Mouse (Mus musculus): ENCODE data around the gene Dusp15. TPM values are rescaled to one million over a fixed set of nuclear protein-coding genes. Genes with fewer than 3 reads are reported as not detected.

Dusp15 gene
- not detected for polyA plus RNA-seq (2014; fragmentation: Illumina TruSeq; extraction: RNeasy Lipid Tissue Mini Kit (QIAGEN cat#74804); ENCODE audit: low read depth, low replicate concordance)

DNA sequence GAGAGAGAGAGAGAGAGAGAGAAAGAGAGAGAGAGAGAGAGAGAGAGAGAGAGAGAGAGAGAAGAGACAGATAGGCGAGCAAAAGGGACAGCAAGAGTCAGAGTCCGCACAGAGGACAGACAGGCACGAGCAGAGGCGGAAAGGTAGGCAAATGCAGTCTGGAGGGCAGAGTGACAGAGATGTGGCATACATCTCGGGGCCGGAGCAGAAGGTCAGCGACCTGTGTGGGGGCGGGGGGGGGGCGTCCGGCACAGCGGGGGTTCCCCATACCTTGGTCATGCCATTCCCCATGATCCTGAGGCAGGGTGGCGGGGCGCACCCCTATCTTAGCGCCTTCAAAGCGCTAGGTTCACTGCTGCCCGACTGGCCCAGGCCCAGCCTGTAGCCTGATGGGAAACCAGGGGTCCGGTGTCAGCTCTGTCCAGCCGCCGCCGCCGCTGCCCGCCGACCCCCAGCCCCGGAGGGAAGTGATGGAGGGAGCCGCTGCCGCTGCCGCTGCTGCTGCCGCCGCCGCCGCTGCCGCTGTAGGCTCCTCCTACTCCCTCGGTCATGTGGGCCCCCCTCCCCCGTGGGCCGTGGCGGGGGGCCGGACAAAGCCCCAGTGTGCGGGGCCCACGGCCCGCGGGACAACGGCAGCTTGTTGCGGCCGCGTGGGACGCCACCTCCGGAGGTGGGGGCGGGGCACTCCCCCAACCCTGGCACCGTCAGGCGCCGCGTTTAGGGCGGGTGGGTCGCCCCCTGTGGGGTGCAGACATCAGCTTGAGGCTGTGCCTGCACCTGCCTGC, at the start of gene Dusp15:
Gene Dusp15 (minus strand): TSS at position 634 of the 785 bp plus-strand sequence.

DNA sequence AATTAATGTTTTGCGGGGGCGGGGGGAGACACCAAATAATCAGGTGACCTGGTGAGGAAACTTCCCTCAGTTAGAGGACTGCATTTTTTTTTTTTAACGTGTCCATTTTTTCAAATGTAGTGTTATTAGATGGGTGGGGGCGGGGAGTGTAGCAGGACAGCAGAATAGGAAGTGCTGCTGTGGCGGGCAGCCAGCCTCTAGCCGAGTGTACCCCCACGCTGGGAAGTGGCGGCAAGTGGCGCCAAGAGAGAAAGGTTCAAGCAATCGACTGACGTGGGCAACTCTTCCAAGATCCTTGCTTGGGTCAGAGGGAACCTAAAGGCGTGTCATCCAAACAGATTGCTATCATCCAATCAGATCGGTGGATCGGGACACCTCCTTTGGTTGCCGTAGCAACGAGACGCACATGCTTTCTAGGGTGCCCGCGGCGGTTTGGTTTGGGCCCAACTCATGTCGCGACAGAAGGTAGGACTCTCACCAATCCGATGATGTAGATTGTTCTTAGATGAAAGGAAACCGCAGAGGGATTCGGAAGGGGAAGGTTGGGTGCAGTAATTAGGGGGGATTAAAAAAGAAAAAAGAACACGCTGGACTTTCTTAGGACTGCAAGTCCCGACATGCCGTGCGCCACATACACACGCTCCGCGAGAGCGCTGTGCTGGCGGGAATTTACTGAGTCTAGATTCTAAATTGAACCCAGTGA, 10.7 kb upstream of the Dusp15 start, which contains the start of gene Ttll9:
Gene Ttll9 (plus strand): TSS at position 395 of the 703 bp plus-strand sequence.

DNA sequence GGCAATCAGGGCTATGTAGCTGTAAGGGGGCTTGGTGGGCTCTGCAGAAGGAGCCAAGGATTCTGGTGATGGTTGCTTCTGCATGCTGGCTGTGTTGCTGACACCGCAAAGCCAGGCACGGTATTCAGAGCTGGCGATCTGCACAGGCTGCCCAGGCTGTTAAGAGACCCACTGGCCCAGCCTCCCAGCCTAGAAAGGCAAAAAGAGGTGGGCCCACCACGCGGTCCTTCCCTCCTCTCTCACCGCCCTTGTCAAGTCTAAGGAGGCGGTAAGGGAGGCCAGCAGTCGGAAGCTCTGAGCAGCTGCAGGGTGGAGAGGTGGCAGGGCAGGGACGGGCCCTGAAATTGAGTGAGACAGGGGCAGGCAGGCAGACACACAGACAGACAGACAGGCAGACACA, 18.4 kb downstream of the Dusp15 start, which contains the start of gene Foxs1:
Gene Foxs1 (minus strand): TSS at position 161 of the 400 bp plus-strand sequence.

DNA sequence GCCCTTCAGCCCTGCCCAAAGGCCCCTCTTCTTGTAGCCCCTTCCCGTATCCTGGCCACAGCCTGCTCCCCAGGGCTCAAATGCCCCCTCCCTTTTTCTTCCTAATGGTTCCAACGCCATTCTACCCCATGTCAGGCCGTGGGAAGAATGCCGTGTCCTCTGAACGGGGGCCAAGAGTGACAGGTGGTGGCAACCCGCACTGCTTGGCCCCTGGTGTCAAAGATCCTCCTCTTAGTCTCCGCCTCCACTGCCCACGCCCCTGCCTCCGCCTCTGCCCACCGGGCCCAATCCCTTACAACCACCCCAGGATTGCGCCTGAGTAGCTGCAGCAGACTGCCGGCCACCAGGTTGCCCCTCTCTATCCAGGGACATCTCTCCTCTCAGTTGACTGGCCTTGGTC, 40.5 kb downstream of the Dusp15 start, which contains the start of gene Mylk2:
Gene Mylk2 (plus strand): TSS at position 322 of the 400 bp plus-strand sequence.

Other genes with a start within 250 kb of the Dusp15 start
- 111 TPM for gene Id1, start 215.4 kb downstream of the Dusp15 start, polyA plus RNA-seq (2014; fragmentation: Illumina TruSeq; extraction: RNeasy Lipid Tissue Mini Kit (QIAGEN cat#74804); ENCODE audit: low read depth, low replicate concordance)
- not detected for gene Cox4i2, start 197.5 kb downstream of the Dusp15 start, polyA plus RNA-seq (2014; fragmentation: Illumina TruSeq; extraction: RNeasy Lipid Tissue Mini Kit (QIAGEN cat#74804); ENCODE audit: low read depth, low replicate concordance)
- gene Bcl2l1, start 120.0 kb downstream of the Dusp15 start, polyA plus RNA-seq (2014; fragmentation: Illumina TruSeq; extraction: RNeasy Lipid Tissue Mini Kit (QIAGEN cat#74804); ENCODE audit: low read depth, low replicate concordance), result 19.0 TPM
- 13.4 TPM for gene Tpx2, start 103.7 kb downstream of the Dusp15 start, polyA plus RNA-seq (2014; fragmentation: Illumina TruSeq; extraction: RNeasy Lipid Tissue Mini Kit (QIAGEN cat#74804); ENCODE audit: low read depth, low replicate concordance)
- gene Mylk2, start 40.3 kb downstream of the Dusp15 start, polyA plus RNA-seq (2014; fragmentation: Illumina TruSeq; extraction: RNeasy Lipid Tissue Mini Kit (QIAGEN cat#74804); ENCODE audit: low read depth, low replicate concordance), result not detected
- not detected for gene Foxs1, start 18.5 kb downstream of the Dusp15 start, polyA plus RNA-seq (2014; fragmentation: Illumina TruSeq; extraction: RNeasy Lipid Tissue Mini Kit (QIAGEN cat#74804); ENCODE audit: low read depth, low replicate concordance)
- gene Ttll9, start 10.8 kb upstream of the Dusp15 start, polyA plus RNA-seq (2014; fragmentation: Illumina TruSeq; extraction: RNeasy Lipid Tissue Mini Kit (QIAGEN cat#74804); ENCODE audit: low read depth, low replicate concordance), result not detected
- gene Pdrg1, start 63.7 kb upstream of the Dusp15 start, polyA plus RNA-seq (2014; fragmentation: Illumina TruSeq; extraction: RNeasy Lipid Tissue Mini Kit (QIAGEN cat#74804); ENCODE audit: low read depth, low replicate concordance), result 38.5 TPM
- gene Xkr7, start 80.2 kb upstream of the Dusp15 start, polyA plus RNA-seq (2014; fragmentation: Illumina TruSeq; extraction: RNeasy Lipid Tissue Mini Kit (QIAGEN cat#74804); ENCODE audit: low read depth, low replicate concordance), result not detected
- 0.91 TPM for gene Ccm2l, start 114.3 kb upstream of the Dusp15 start, polyA plus RNA-seq (2014; fragmentation: Illumina TruSeq; extraction: RNeasy Lipid Tissue Mini Kit (QIAGEN cat#74804); ENCODE audit: low read depth, low replicate concordance)
- 0.41 TPM for gene Hck, start 156.8 kb upstream of the Dusp15 start, polyA plus RNA-seq (2014; fragmentation: Illumina TruSeq; extraction: RNeasy Lipid Tissue Mini Kit (QIAGEN cat#74804); ENCODE audit: low read depth, low replicate concordance)
- gene Tm9sf4, start 209.6 kb upstream of the Dusp15 start, polyA plus RNA-seq (2014; fragmentation: Illumina TruSeq; extraction: RNeasy Lipid Tissue Mini Kit (QIAGEN cat#74804); ENCODE audit: low read depth, low replicate concordance), result 75.4 TPM

Measured in sigmoid colon, adult 10 weeks (tissue).